Mouse (Mus musculus) thymus, postnatal 4 days (tissue): Measurements from ENCODE around the gene Arhgef38.

Experiments
- DNase-seq: peaks from one replicate; pipeline ENCODE4 v3.0.0; 2021

The Arhgef38 gene

GRCm38 (mm10) chr3:133163913-133164406, 70.8 kb downstream of the Arhgef38 start:
- DNase-seq: no peak

- DNase-seq: no peak
Measured at GRCm38 (mm10) chr3:133163174-133163573, 71.6 kb downstream of the Arhgef38 start.

DNA sequence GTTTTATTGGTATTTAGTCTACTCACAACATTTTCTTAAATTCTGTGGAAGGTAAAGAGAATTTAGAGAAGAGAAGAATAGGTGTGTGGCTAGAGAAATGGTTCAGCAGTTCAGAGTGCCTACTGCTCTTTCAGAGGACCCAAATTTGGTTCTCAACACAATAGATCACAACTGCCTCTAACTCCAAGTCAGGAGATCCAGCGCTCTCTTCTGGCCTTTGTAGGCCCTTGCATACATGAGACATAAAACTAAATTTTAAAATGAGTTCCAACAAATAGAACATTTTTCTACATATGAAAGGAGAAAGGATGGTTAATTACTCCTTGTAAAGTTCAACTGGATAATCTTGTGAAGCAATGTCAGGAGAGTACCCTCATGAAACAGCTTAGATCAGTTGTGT, 73.3 kb downstream of the Arhgef38 start:
- DNase-seq: no peak

- no peak for DNase-seq
Measured at GRCm38 (mm10) chr3:133158260-133158659, 76.5 kb downstream of the Arhgef38 start.

GRCm38 (mm10) chr3:133154683-133155082, 80.1 kb downstream of the Arhgef38 start:
- no peak for DNase-seq

GRCm38 (mm10) chr3:133153629-133154028, 81.1 kb downstream of the Arhgef38 start:
- DNase-seq: no peak

GRCm38 (mm10) chr3:133152831-133153230, 81.9 kb downstream of the Arhgef38 start:
- DNase-seq: no peak

DNA sequence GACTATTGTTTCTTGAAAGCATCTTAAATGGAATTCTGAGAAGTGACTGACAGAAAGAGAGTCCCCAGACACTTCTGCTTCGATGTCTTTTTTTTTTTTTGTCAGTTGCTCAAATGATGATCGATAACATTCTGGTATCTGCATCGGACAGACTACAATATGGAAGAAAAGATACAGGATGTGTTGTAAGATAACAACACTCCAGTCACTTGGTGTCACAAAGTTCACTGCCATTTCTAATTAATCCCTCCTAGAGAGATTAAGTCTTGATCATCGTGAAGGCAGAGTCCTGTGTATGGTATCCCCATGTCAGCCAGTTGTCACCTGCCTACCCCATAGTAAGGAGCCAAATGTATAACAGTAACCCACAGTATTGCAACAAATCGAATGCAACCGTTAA, 83.1 kb downstream of the Arhgef38 start:
- no peak for DNase-seq

GRCm38 (mm10) chr3:133144511-133145147, 90.1 kb downstream of the Arhgef38 start:
- no peak for DNase-seq

DNA sequence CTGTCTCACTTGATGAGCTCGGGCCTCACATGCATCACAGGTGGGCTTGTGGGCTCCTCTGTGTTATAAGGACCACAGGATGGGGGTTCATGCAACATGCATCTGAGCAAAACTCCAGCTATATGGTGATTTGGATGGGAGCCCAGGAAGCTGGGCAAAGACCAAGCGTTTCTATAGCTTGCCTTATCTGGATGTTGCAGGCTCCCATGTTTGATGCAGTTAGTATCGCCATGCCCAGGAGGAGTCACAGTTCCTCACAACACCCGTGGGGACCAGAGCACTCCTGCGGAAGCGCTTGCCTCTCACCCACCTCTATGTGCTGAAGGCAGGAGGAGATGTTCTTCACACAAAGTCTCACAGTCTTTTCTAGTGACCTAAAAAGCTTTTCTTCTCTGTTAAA, 92.9 kb downstream of the Arhgef38 start:
- no peak for DNase-seq

GRCm38 (mm10) chr3:133132611-133133010, 102.1 kb downstream of the Arhgef38 start:
- no peak for DNase-seq

DNA sequence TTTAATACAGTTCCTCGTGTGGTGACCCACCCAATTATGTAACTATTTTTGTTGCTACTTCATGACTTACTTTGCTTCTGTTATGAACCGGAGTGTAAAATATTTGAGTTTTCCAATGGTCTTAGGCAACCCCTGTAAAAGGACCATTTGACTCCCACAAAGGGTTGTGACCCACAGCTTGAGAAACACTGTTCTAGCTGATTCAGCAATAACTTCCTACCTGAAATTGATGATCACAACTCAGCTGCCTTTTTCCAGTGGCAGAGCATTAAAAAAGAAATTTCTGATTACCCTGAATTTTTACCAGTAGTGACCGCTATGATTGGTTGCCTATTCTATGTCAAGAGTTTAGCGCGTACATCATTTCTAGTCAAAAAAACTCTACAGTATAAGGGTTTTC, 103.4 kb downstream of the Arhgef38 start:
- no peak for DNase-seq

GRCm38 (mm10) chr3:133113281-133113680, 121.5 kb downstream of the Arhgef38 start:
- DNase-seq: no peak

DNA sequence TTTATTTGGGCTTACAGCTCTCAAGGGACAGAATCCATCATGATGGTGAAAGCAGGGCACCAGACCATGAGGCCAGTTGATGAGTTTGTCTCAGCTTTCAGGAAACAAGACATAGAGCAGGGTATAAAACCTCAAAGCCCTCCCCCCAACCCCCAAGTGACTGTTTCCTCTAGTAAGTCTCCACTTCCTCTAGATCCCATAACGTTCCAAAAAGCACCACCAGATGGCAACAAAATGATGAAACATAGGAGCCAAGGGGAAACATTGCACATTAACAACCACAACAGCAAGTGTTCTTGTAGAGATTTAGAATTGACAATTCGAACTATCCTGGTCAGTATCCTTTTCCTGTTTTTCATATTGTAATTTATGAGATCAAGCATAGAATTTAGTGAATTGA, 123.0 kb downstream of the Arhgef38 start:
- no peak for DNase-seq

GRCm38 (mm10) chr3:133109844-133110243, 124.9 kb downstream of the Arhgef38 start:
- DNase-seq: no peak

DNA sequence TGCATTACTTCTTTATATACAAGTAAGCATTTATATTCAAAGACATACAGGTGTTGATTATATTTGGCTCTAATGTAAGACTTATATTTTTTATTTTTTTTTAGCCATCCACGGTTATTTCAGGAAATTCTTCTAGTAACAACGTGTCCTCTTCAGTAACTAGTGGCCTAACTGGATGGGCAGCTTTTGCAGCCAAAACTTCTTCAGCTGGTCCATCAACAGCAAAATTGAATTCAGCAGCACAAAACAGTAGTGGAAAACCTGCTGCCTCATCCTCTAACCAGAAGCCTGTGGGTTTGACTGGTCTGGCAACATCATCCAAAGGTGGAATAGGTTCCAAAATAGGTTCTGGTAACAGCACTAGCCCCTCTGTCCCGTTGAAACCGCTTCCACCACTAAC, 126.0 kb downstream of the Arhgef38 start:
- no peak for DNase-seq

GRCm38 (mm10) chr3:133104436-133104835, 130.3 kb downstream of the Arhgef38 start:
- no peak for DNase-seq

DNA sequence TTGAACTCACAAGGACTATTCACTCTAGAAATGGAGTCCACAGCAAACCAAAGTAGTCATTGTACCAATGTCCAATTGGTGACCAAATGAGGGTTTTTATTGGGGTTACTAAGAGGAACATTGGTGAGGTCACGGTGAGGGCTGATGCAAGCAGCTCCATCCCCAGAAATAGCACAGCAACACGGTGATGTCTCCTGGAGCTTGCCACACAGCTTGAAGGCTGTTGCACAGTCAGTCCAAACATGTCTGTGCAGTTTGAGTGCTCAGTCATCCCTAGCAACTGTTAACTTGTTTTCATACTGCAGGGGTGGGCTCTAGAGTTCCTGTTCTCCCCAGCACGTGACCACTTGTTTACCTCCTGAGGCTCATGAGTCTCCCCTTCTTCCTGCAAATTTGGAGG, 131.0 kb downstream of the Arhgef38 start:
- no peak for DNase-seq

DNA sequence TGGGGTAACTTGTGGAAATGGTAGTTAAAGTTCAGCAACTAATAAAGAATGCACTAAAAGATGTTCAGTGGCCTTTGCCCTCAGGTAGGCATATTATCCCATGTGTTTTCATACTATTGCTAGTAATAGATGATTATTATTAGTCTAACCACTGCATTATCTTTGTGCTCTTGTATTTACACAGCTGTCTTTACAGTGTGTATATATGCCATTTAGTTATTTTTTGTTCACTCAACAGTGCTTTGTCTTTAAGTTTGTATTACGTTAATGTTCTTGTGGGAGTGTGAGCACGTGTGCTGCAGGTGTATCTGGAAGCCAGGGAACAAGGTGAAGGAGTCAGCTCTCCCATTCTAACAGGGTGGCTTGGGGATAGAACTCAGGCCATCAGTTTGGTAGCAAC, 135.8 kb downstream of the Arhgef38 start:
- DNase-seq: no peak

DNA sequence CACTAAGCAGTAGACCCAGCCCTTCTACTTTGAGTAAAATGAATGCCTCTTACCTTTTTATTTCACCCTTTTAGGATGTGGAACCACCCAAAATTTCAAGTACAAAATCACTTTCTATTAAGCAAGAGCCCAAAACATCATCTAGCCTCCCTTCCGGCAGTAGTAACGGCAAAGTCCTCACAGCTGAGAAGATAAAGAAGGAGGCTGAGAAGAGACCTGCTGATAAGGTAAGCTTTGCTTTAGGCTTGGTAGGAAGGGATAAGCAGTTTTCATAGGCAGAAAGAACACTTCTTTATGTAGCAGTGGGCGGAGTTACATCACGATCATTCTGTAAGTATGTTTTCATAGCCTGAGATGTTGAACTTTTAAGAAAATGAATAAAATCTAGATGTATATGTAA, 136.4 kb downstream of the Arhgef38 start:
- no peak for DNase-seq

- no peak for DNase-seq
Measured at GRCm38 (mm10) chr3:133097936-133098335, 136.8 kb downstream of the Arhgef38 start.

GRCm38 (mm10) chr3:133094305-133094704, 140.4 kb downstream of the Arhgef38 start:
- no peak for DNase-seq

- no peak for DNase-seq
Measured at GRCm38 (mm10) chr3:133092936-133093335, 141.8 kb downstream of the Arhgef38 start.

DNA sequence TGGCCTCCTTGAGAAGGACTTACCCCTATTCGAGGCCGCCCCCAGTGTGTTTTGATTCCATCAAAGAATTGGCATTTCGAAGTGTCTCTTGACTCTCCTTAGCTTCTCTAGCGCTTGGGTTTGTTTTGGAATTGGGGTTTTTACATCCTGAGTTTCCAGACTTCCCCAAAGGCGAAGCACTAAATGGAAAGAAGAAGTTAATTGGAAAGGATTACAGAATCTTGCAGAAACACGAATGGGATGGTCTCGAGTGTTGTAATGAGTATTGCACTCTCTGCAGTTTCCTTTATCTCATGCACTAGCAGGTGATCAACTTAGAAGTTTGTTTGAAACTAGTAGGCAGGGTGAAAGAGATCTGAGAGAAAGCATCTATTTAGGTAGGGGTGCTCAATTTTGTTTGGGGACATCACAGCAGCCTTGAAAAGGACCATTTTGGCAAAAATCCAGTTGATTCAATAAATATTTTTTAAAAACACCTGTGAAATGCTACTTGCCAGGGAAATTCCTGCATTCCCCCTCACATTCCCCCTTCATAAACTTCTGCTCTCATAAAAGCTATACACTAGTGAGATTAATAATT, 142.4 kb downstream of the Arhgef38 start:
- no peak for DNase-seq
